Mouse (Mus musculus) activated CD4-positive, CD25-positive, alpha-beta regulatory T cell, adult 4 months (primary cell): ENCODE measurements around the gene Stpg2. TPM values are rescaled to one million over a fixed set of nuclear protein-coding genes. Genes with fewer than 3 reads are reported as not detected.
"Not testable (repeated sequence)": the region's sequence is repeated elsewhere in the genome, so short reads cannot be mapped to it uniquely, and the experiment has no call there.

Source experiments
- ATAC-seq: one replicate; pipeline ENCODE4 v1.8.0; 2017
- polyA plus RNA-seq, 2 experiments: library from polyadenylated mRNA; unstranded; fragments of 100-300 nt; shearing (Covaris generic); gene quantifications; one replicate each; pipeline ENCODE4 v1.2.1; 2017

Gene Stpg2
- polyA plus RNA-seq, 2 experiments from 2014 or later: 0.16 TPM; not detected in 1

GRCm38 (mm10) chr3:139442170-139442569, 236.7 kb downstream of the Stpg2 start:
- no peak for ATAC-seq

- no peak for ATAC-seq
These were observed 290.4 kb downstream of the Stpg2 start for GRCm38 (mm10) chr3:139495939-139496338.

GRCm38 (mm10) chr3:139502216-139502615, 296.7 kb downstream of the Stpg2 start:
- ATAC-seq: no peak

GRCm38 (mm10) chr3:139509275-139509985, 303.9 kb downstream of the Stpg2 start:
- ATAC-seq: no peak

GRCm38 (mm10) chr3:139578496-139578895, 373.0 kb downstream of the Stpg2 start:
- ATAC-seq: no peak

GRCm38 (mm10) chr3:139581298-139581697, 375.8 kb downstream of the Stpg2 start:
- no peak for ATAC-seq

- ATAC-seq: no peak
These were observed 394.0 kb downstream of the Stpg2 start for GRCm38 (mm10) chr3:139599508-139599907.

- ATAC-seq: not testable (repeated sequence)
These were observed 402.8 kb downstream of the Stpg2 start for GRCm38 (mm10) chr3:139608267-139608666.

- ATAC-seq: no peak
These were observed 409.1 kb downstream of the Stpg2 start for GRCm38 (mm10) chr3:139614641-139615040.

GRCm38 (mm10) chr3:139615791-139616190, 410.3 kb downstream of the Stpg2 start:
- ATAC-seq: no peak

GRCm38 (mm10) chr3:139637887-139638286, 432.4 kb downstream of the Stpg2 start:
- ATAC-seq: no peak

- no peak for ATAC-seq
These were observed 446.0 kb downstream of the Stpg2 start for GRCm38 (mm10) chr3:139651505-139651904.

- no peak for ATAC-seq
These were observed 453.9 kb downstream of the Stpg2 start for GRCm38 (mm10) chr3:139659416-139659815.

GRCm38 (mm10) chr3:139662241-139662640, 456.7 kb downstream of the Stpg2 start:
- no peak for ATAC-seq

- no peak for ATAC-seq
These were observed 458.3 kb downstream of the Stpg2 start for GRCm38 (mm10) chr3:139663712-139664245.

- peak; percentile 57 for ATAC-seq
These were observed 459.6 kb downstream of the Stpg2 start for GRCm38 (mm10) chr3:139665047-139665446.

- no peak for ATAC-seq
These were observed 470.7 kb downstream of the Stpg2 start for GRCm38 (mm10) chr3:139676192-139676591.

GRCm38 (mm10) chr3:139676723-139677122, 471.2 kb downstream of the Stpg2 start:
- no peak for ATAC-seq

GRCm38 (mm10) chr3:139704238-139704637, 498.7 kb downstream of the Stpg2 start:
- ATAC-seq: not testable (repeated sequence)

- ATAC-seq: not testable (repeated sequence)
These were observed 501.9 kb downstream of the Stpg2 start for GRCm38 (mm10) chr3:139707396-139707795.

- ATAC-seq: no peak
These were observed 504.3 kb downstream of the Stpg2 start for GRCm38 (mm10) chr3:139709794-139710193.

- ATAC-seq: no peak
These were observed 523.3 kb downstream of the Stpg2 start for GRCm38 (mm10) chr3:139728751-139729150.

- no peak for ATAC-seq
These were observed 523.8 kb downstream of the Stpg2 start for GRCm38 (mm10) chr3:139729248-139729647.

- no peak for ATAC-seq
These were observed 527.7 kb downstream of the Stpg2 start for GRCm38 (mm10) chr3:139733156-139733555.
